In genomic region chr2:157873223-157873622, GRCm38 (mm10) we compare ENCODE assay signal across 10 mouse cellular contexts. TPM values are rescaled to one million over a fixed set of nuclear protein-coding genes. Genes with fewer than 3 reads are reported as not detected.
DNase-seq lines count a peak whose midpoint lies in the region; ATAC-seq and TF ChIP-seq lines count a peak whose summit lies in the region.
"Had no signal": no experiment of that assay in that cellular context is flagged by ENCODE, and none has a peak within 500 bp of the region (broad histone marks: within the 10 kb centered on the region; RNA-seq: fewer than 3 reads in every experiment).

No protein-coding gene starts in this region.

- H3K4me3 ChIP-seq in heart, embryonic 10.5 days: no peak overlapping the region
- H3K4me3 ChIP-seq in myocyte: no peak overlapping the region
- no peak overlapping the region for H3K4me3 ChIP-seq in midbrain, embryonic 13.5 days (replicated peaks)
- H3K4me3 ChIP-seq: heart, embryonic 15.5 days; lung, embryonic 15.5 days had no signal

- H3ac ChIP-seq in myocyte (ENCODE audit: control insufficient read depth, insufficient read length): no peak overlapping the region

- no peak for ATAC-seq in midbrain, embryonic 13.5 days

- intact Hi-C loops in gastrocnemius, postnatal 36 days (cut with DNase I): no loop called here

- peaks cover 18% of the 10 kb centered on the region for H3K36me3 ChIP-seq in heart, embryonic 10.5 days
- no peaks in the 10 kb centered on the region for H3K36me3 ChIP-seq in myocyte (ENCODE audit: control insufficient read depth, insufficient read depth)
- H3K36me3 ChIP-seq in midbrain, embryonic 13.5 days: peaks cover 30% of the 10 kb centered on the region
- H3K36me3 ChIP-seq: heart, embryonic 15.5 days; lung, embryonic 15.5 days had no signal

- no peaks in the 10 kb centered on the region for H3K79me2 ChIP-seq in myocyte (ENCODE audit: control insufficient read depth, insufficient read depth)

- WGBS in heart, embryonic 10.5 days: 76% methylated on average over 6 of the region's 6 CpGs
- 83% methylated on average over 6 of the region's 6 CpGs for WGBS in midbrain, embryonic 13.5 days

- H3K4me1 ChIP-seq in heart, embryonic 10.5 days: peaks cover 8% of the 10 kb centered on the region
- peaks cover 3% of the 10 kb centered on the region; the same call in 1 of the 2 replicates for H3K4me1 ChIP-seq in midbrain, embryonic 13.5 days (replicated peaks)
- H3K4me1 ChIP-seq: heart, embryonic 15.5 days; lung, embryonic 15.5 days had no signal

- no peak overlapping the region for H3K27ac ChIP-seq in heart, embryonic 10.5 days
- H3K27ac ChIP-seq in midbrain, embryonic 13.5 days: no peak overlapping the region
- H3K27ac ChIP-seq: heart, embryonic 15.5 days; lung, embryonic 15.5 days had no signal

- H3K9ac ChIP-seq in midbrain, embryonic 13.5 days (replicated peaks): no peak overlapping the region
- H3K9ac ChIP-seq: heart, embryonic 15.5 days; lung, embryonic 15.5 days had no signal

- peaks cover 25% of the 10 kb centered on the region for H3K27me3 ChIP-seq in heart, embryonic 10.5 days (ENCODE audit: insufficient read depth, poor library complexity, severe bottlenecking)
- no peaks in the 10 kb centered on the region for H3K27me3 ChIP-seq in myocyte (ENCODE audit: control insufficient read depth, insufficient read depth, insufficient read length)
- no peaks in the 10 kb centered on the region for H3K27me3 ChIP-seq in midbrain, embryonic 13.5 days
- H3K27me3 ChIP-seq: heart, embryonic 15.5 days; lung, embryonic 15.5 days had no signal

- H3K9me3 ChIP-seq in heart, embryonic 10.5 days: no peaks in the 10 kb centered on the region
- no peaks in the 10 kb centered on the region for H3K9me3 ChIP-seq in midbrain, embryonic 13.5 days
- H3K9me3 ChIP-seq: heart, embryonic 15.5 days; lung, embryonic 15.5 days had no signal

- peak; percentile 98 for DNase-seq in heart, adult 11 months
- DNase-seq in heart, embryonic 10.5 days (ENCODE audit: low spot score): no peak
- DNase-seq in urinary bladder, postnatal 14 days (ENCODE audit: low spot score): peak; percentile 6
- DNase-seq in urinary bladder, adult 2 months (ENCODE audit: low spot score): no peak
- peak; percentile 58 to 63 for DNase-seq in gastrocnemius, postnatal 36 days
- no peak for DNase-seq in thymus, postnatal 14 days

- no peak overlapping the region for H3K4me2 ChIP-seq in myocyte (ENCODE audit: low read depth)
- no peak overlapping the region for H3K4me2 ChIP-seq in midbrain, embryonic 13.5 days (replicated peaks)
- H3K4me2 ChIP-seq: heart, embryonic 15.5 days; lung, embryonic 15.5 days had no signal

- TF ChIP-seq POLR2A in myocyte (IDR thresholded peaks at IDR 0.05; ENCODE audit: insufficient read length, low read depth): no peak

TF ChIP-seq in myocyte, 11 proteins besides CTCF, POLR2A, EP300 and RAD21:
- TF ChIP-seq MYOG (IDR thresholded peaks at IDR 0.05; ENCODE audit: control insufficient read depth in 1 of 3, insufficient read depth in 1 of 3, insufficient read length in 2 of 3, low read depth in 2 of 3) (peak; percentile 49 to 89 (median 79)), E2F4 (IDR thresholded peaks at IDR 0.05; ENCODE audit: insufficient read depth) (no peak), TCF3 (IDR thresholded peaks at IDR 0.05; ENCODE audit: insufficient read length, low read depth) (peak; percentile 20), SRF (IDR thresholded peaks at IDR 0.05; ENCODE audit: control insufficient read depth, insufficient read length, low read depth) (no peak), MAX (IDR thresholded peaks at IDR 0.05; ENCODE audit: low read depth) (peak; percentile 7), POLR2AphosphoS2 (IDR thresholded peaks at IDR 0.05; ENCODE audit: insufficient read length, low read depth) (no peak), MYOD1 (IDR thresholded peaks at IDR 0.05; ENCODE audit: control insufficient read depth in 1 of 3, insufficient read length in 2 of 3, low read depth in 2 of 3) (peak in 2 of 3 experiments; percentile 62 to 67)
TF ChIP-seq in myocyte: peak in this region for 4.

RNA-seq across cellular contexts. Expression of gene Vstm2l, which starts 41.2 kb away (rescaled TPM):
- 0.09 TPM in 1 of 2 replicates, not detected in the other for polyA plus RNA-seq in heart, embryonic 10.5 days (2016; fragmentation: Nextera tagmentation; extraction: Ambion mirVana)
- 0.04 TPM in 1 of 2 replicates, not detected in the other for polyA plus RNA-seq in urinary bladder, adult 2 months (2012; rRNA removed)
- total RNA-seq in gastrocnemius, postnatal 36 days (2021): not detected
- polyA plus RNA-seq in myocyte (2012; fragmentation: generic; extraction: Trizol): not detected
- polyA plus RNA-seq in midbrain, embryonic 13.5 days (2015; fragmentation: Nextera tagmentation; extraction: Ambion mirVana): 11.3 and 19.3 TPM in 2 replicates
- polyA plus RNA-seq: heart, embryonic 15.5 days had no signal

Comparison
In these comparisons a context has a peak if more than half of its experiments do, and no peak if none do; other contexts are left out.
1. DNase-seq: peak in heart, adult 11 months (single experiment), urinary bladder, postnatal 14 days (single experiment) and gastrocnemius, postnatal 36 days (2 of 2); none in heart, embryonic 10.5 days (single experiment), urinary bladder, adult 2 months (single experiment) and thymus, postnatal 14 days (single experiment).
2. RNA of gene Vstm2l, which starts 41.2 kb away (polyA plus RNA-seq): 11.3 to 19.3 TPM in midbrain, embryonic 13.5 days; 0.09 TPM in heart, embryonic 10.5 days, 0.04 TPM in urinary bladder, adult 2 months and not detected in myocyte (single experiment); every median in the first group is over 10 times any median in the second.